In genomic region chr17:47833029-47833627, GRCm38 (mm10) we compare ENCODE assay signal across 8 mouse cellular contexts. TPM values are rescaled to one million over a fixed set of nuclear protein-coding genes. Genes with fewer than 3 reads are reported as not detected.
A peak's percentile ranks its signal among the peaks of the same experiment; 100 is the strongest.
DNase-seq lines count a peak whose midpoint lies in the region; ATAC-seq and TF ChIP-seq lines count a peak whose summit lies in the region.

No protein-coding gene starts in this region.

- peak; percentile 31 for ATAC-seq in common myeloid progenitor, adult 5-6 weeks (replicated peaks; ENCODE audit: low read depth, poor library complexity, severe bottlenecking)
- peak; percentile 79 for ATAC-seq in heart, embryonic 11.5 days (replicated peaks; ENCODE audit: insufficient number of reproducible peaks, low FRiP score, low TSS enrichment)
- peak; percentile 47 for ATAC-seq in stomach, postnatal 0 days (ENCODE audit: low FRiP score, low TSS enrichment)

- H3K4me1 ChIP-seq in heart, embryonic 11.5 days (ENCODE audit: control insufficient read depth, insufficient read depth, low read length) = peaks cover 17% of the 10 kb centered on the region
- H3K4me1 ChIP-seq in stomach, postnatal 0 days (replicated peaks; ENCODE audit: control insufficient read depth, insufficient read depth) = no peaks in the 10 kb centered on the region

- peak overlapping the region; percentile 85 for H3K9ac ChIP-seq in heart, embryonic 11.5 days (ENCODE audit: low read depth, low read length)
- H3K9ac ChIP-seq in stomach, postnatal 0 days (ENCODE audit: low read length) = peak overlapping the region; percentile 74

- peak overlapping the region; percentile 87 for H3K4me3 ChIP-seq in heart, embryonic 11.5 days (ENCODE audit: low read depth, low read length)
- peak overlapping the region; percentile 64 for H3K4me3 ChIP-seq in stomach, postnatal 0 days (ENCODE audit: low read depth, low read length)

- H3K36me3 ChIP-seq in heart, embryonic 11.5 days (ENCODE audit: control insufficient read depth, insufficient read depth, low read length) = peaks cover 2% of the 10 kb centered on the region; the same call in 1 of the 2 replicates
- H3K36me3 ChIP-seq in stomach, postnatal 0 days (ENCODE audit: control insufficient read depth, insufficient read depth, low read length) = no peaks in the 10 kb centered on the region; the same call in 1 of the 2 replicates

- under 1% methylated on average over 37 of the region's 45 CpGs for whole genome bisulfite sequencing in heart, embryonic 11.5 days (ENCODE audit: insufficient replicate concordance)
- 0% methylated on average over 37 of the region's 45 CpGs for WGBS in stomach, postnatal 0 days

- peaks cover 20% of the 10 kb centered on the region for H3K27me3 ChIP-seq in heart, embryonic 11.5 days (ENCODE audit: control insufficient read depth, insufficient read depth, low read length)
- H3K27me3 ChIP-seq in stomach, postnatal 0 days (ENCODE audit: control insufficient read depth, insufficient read depth, low read length) = no peaks in the 10 kb centered on the region

- no peaks in the 10 kb centered on the region for H3K9me3 ChIP-seq in heart, embryonic 11.5 days (replicated peaks; ENCODE audit: control insufficient read depth, low read length)
- H3K9me3 ChIP-seq in stomach, postnatal 0 days (ENCODE audit: control insufficient read depth, low read length) = no peaks in the 10 kb centered on the region

- H3K27ac ChIP-seq in heart, embryonic 11.5 days (ENCODE audit: low read depth, low read length) = peak overlapping the region; percentile 86
- peak overlapping the region; percentile 78 for H3K27ac ChIP-seq in stomach, postnatal 0 days (replicated peaks)

- H3K4me2 ChIP-seq in heart, embryonic 11.5 days = peak overlapping the region; percentile 89
- peak overlapping the region; percentile 83 for H3K4me2 ChIP-seq in stomach, postnatal 0 days (replicated peaks; ENCODE audit: low read depth)

- TF ChIP-seq CTCF in stomach, postnatal 0 days (IDR thresholded peaks at IDR 0.05; ENCODE audit: low read depth) = no peak

- peak; percentile 36 to 67 for DNase-seq in cerebellum, postnatal 10 days
- no peak for DNase-seq in cerebellum, postnatal 36 days
- DNase-seq in kidney, postnatal 10 days = peak; percentile 90
- DNase-seq in lung, postnatal 4 days = peak; percentile 81 to 92
- peak; percentile 67 for DNase-seq in stomach, postnatal 0 days (ENCODE audit: low spot score)
- DNase-seq in cerebellum, adult 11 months = no peak

- no peak for TF ChIP-seq EP300 in stomach, postnatal 0 days (optimal IDR thresholded peaks at IDR 0.05)

RNA-seq across cellular contexts. Expression of gene Mdfi, which starts 1.4 kb away (rescaled TPM):
- total RNA-seq in common myeloid progenitor, adult 5-6 weeks (2017) = 8.5 and 9.2 TPM in 2 replicates
- 28.2 and 34.6 TPM in 2 replicates for polyA plus RNA-seq in heart, embryonic 11.5 days (2014; fragmentation: Nextera tagmentation; extraction: Ambion mirVana)
- polyA plus RNA-seq in stomach, postnatal 0 days (2015; fragmentation: Nextera tagmentation; extraction: Ambion mirVana) = 6.2 and 6.3 TPM in 2 replicates

Comparison
In these comparisons a context has a peak if more than half of its experiments do, and no peak if none do; other contexts are left out.
1. DNase-seq: peak in cerebellum, postnatal 10 days (2 of 2), kidney, postnatal 10 days (single experiment), lung, postnatal 4 days (2 of 2) and stomach, postnatal 0 days (single experiment); none in cerebellum, postnatal 36 days (0 of 2) and cerebellum, adult 11 months (single experiment).
2. Peak in every context shown above with its lines, with median percentiles within 50 percentile points of each other: ATAC-seq.